Mouse (Mus musculus): Measurements from ENCODE around the gene Wdr78. TPM values are rescaled to one million over a fixed set of nuclear protein-coding genes. Genes with fewer than 3 reads are reported as not detected.
A peak's percentile ranks its signal among the peaks of the same experiment; 100 is the strongest.

Wdr78 gene
- polyA plus RNA-seq, 1 experiment: 0.09 TPM

DNA sequence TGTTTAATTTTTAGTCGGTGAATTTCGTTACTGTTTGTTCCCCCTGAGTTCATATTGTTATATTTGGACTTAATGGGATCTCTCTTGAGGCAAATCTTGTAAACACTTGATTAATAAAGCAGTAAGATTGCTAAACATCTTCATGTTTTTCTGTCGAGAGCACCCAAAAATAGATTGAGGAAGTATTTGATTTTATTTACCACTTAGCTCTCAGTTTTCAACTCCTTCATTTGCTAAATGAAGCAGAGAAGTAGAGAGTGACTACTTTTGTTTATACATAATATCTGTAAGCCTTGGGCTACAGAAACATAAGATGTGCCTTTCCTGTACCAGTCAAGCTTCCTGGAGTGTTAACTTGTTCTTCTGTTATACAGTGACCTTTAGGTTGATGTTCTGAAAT is 6.0 kb upstream of the Wdr78 start:
- no peak for TF ChIP-seq GATA1 (IDR thresholded peaks at IDR 0.05; ENCODE audit: low read length)
- TF ChIP-seq TAL1 (IDR thresholded peaks at IDR 0.05; ENCODE audit: low read length): no peak
- Histone ChIP-seq H3K4me1 (ENCODE audit: control insufficient read depth) (peaks cover 57% of the 10 kb centered on the region), H3K36me3 (ENCODE audit: control insufficient read depth) (peaks cover 54% of the 10 kb centered on the region), H3K9me3 (ENCODE audit: control insufficient read depth, low read length) (no peaks in the 10 kb centered on the region), H3K27me3 (ENCODE audit: control insufficient read depth) (no peaks in the 10 kb centered on the region), H3K4me3 (replicated peaks) (peak overlapping the region; percentile 96)

DNA sequence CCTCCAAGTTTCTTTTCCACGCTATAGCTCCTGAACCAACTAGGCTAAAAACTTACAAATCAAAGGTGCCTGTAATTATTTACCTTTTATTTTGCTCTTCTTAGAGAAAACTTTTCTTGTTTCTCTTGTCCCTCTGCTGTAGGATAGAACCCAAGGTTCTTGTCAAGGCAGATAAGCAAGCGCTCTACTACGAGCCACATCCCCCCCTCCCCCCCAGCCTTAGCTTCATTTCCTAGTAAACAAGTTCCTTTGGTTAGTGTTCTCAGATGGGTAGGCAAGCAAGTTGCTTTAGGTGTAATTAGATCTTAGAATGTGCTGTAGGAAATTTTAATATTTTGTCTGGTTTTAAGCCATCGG is 5.7 kb upstream of the Wdr78 start:
- H3K27me3 ChIP-seq (ENCODE audit: control insufficient read depth): no peaks in the 10 kb centered on the region

GRCm38 (mm10) chr4:103119229-103120027 is 5.1 kb upstream of the Wdr78 start:
- TF ChIP-seq TAL1 (IDR thresholded peaks at IDR 0.05; ENCODE audit: low read length): no peak
- no peak for TF ChIP-seq GATA1 (IDR thresholded peaks at IDR 0.05; ENCODE audit: low read length)
- Histone ChIP-seq H3K4me1 (ENCODE audit: control insufficient read depth) (peaks cover 62% of the 10 kb centered on the region), H3K36me3 (ENCODE audit: control insufficient read depth) (peaks cover 48% of the 10 kb centered on the region), H3K9me3 (ENCODE audit: control insufficient read depth, low read length) (no peaks in the 10 kb centered on the region), H3K4me3 (replicated peaks) (peak overlapping the region; percentile 96), H3K27me3 (ENCODE audit: control insufficient read depth) (no peaks in the 10 kb centered on the region)

More for the DNA sequence above, 5.7 kb upstream of the Wdr78 start:
- TF ChIP-seq TAL1 (IDR thresholded peaks at IDR 0.05; ENCODE audit: low read length): no peak
- TF ChIP-seq GATA1 (IDR thresholded peaks at IDR 0.05; ENCODE audit: low read length): peak; percentile 47
- H3K36me3 ChIP-seq (ENCODE audit: control insufficient read depth): peaks cover 53% of the 10 kb centered on the region
- peak overlapping the region; percentile 96 for H3K4me3 ChIP-seq (replicated peaks)
- no peaks in the 10 kb centered on the region for H3K9me3 ChIP-seq (ENCODE audit: control insufficient read depth, low read length)
- peaks cover 61% of the 10 kb centered on the region for H3K4me1 ChIP-seq (ENCODE audit: control insufficient read depth)

DNA sequence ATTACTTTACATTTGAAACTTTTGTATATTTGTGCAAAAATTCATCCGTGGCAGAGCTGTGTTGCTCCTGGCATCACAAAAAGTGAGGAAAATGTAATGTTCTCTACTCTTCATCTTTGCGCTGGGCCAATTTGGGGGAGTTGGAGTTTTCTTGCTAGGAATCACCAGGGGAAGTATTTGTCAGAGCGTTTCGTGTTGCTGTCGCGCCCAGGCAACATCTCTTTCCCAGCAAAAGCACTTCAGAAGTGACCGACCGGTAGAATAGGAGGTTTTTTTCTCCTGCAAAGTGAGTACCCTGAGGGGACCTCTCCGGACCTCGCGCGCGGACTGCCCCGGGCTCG is 4.5 kb upstream of the Wdr78 start:
- H3K4me3 ChIP-seq (replicated peaks): peak overlapping the region; percentile 96
- H3K36me3 ChIP-seq (ENCODE audit: control insufficient read depth): peaks cover 45% of the 10 kb centered on the region
- H3K4me1 ChIP-seq (ENCODE audit: control insufficient read depth): peaks cover 61% of the 10 kb centered on the region
- TF ChIP-seq TAL1 (IDR thresholded peaks at IDR 0.05; ENCODE audit: low read length) (no peak), GATA1 (IDR thresholded peaks at IDR 0.05; ENCODE audit: low read length) (no peak)
- no peaks in the 10 kb centered on the region for H3K9me3 ChIP-seq (ENCODE audit: control insufficient read depth, low read length)
- H3K27me3 ChIP-seq (ENCODE audit: control insufficient read depth): no peaks in the 10 kb centered on the region

- TF ChIP-seq TAL1 (IDR thresholded peaks at IDR 0.05; ENCODE audit: low read length) (no peak), GATA1 (IDR thresholded peaks at IDR 0.05; ENCODE audit: low read length) (no peak)
- H3K36me3 ChIP-seq (ENCODE audit: control insufficient read depth): peaks cover 38% of the 10 kb centered on the region
- peaks cover 43% of the 10 kb centered on the region for H3K4me1 ChIP-seq (ENCODE audit: control insufficient read depth)
- no peaks in the 10 kb centered on the region for H3K9me3 ChIP-seq (ENCODE audit: control insufficient read depth, low read length)
- no peaks in the 10 kb centered on the region for H3K27me3 ChIP-seq (ENCODE audit: control insufficient read depth)
- H3K4me3 ChIP-seq (replicated peaks): peak overlapping the region; percentile 88
Measured at GRCm38 (mm10) chr4:103113402-103113801, 953 bp downstream of the Wdr78 start.

DNA sequence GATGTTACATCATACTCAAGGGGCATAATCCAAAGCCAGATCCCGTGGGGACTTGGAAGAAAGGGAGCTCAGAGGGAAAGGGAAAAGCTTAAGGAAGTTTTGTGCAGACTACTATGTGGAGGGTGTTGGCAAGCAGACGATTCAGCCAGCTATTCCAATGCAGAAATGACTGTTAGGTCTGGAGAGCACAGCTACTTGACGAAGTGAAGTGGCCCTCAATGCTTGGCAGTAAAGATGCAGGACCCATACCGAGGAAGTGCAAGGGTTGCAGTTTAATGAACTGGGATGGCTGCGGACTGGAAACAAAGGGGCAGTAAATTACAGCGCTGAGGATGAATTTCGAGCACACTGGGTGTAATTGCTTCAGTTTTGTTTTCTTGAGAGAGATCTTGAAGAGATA is 1.7 kb downstream of the Wdr78 start:
- no peak for TF ChIP-seq GATA1 (IDR thresholded peaks at IDR 0.05; ENCODE audit: low read length)
- no peak for TF ChIP-seq TAL1 (IDR thresholded peaks at IDR 0.05; ENCODE audit: low read length)
- peak overlapping the region; percentile 88 for H3K4me3 ChIP-seq (replicated peaks)
- H3K9me3 ChIP-seq (ENCODE audit: control insufficient read depth, low read length): no peaks in the 10 kb centered on the region
- H3K4me1 ChIP-seq (ENCODE audit: control insufficient read depth): peaks cover 40% of the 10 kb centered on the region
- H3K36me3 ChIP-seq (ENCODE audit: control insufficient read depth): peaks cover 42% of the 10 kb centered on the region
- H3K27me3 ChIP-seq (ENCODE audit: control insufficient read depth): no peaks in the 10 kb centered on the region

GRCm38 (mm10) chr4:103098532-103098931 is 15.8 kb downstream of the Wdr78 start:
- Histone ChIP-seq H3K27me3 (ENCODE audit: control insufficient read depth) (no peaks in the 10 kb centered on the region), H3K4me3 (replicated peaks) (no peak overlapping the region), H3K9me3 (ENCODE audit: control insufficient read depth, low read length) (no peaks in the 10 kb centered on the region), H3K4me1 (ENCODE audit: control insufficient read depth) (no peaks in the 10 kb centered on the region), H3K36me3 (ENCODE audit: control insufficient read depth) (no peaks in the 10 kb centered on the region)
- TF ChIP-seq TAL1 (IDR thresholded peaks at IDR 0.05; ENCODE audit: low read length): no peak
- no peak for TF ChIP-seq GATA1 (IDR thresholded peaks at IDR 0.05; ENCODE audit: low read length)

- Histone ChIP-seq H3K36me3 (ENCODE audit: control insufficient read depth) (no peaks in the 10 kb centered on the region), H3K4me1 (ENCODE audit: control insufficient read depth) (no peaks in the 10 kb centered on the region), H3K4me3 (replicated peaks) (no peak overlapping the region), H3K9me3 (ENCODE audit: control insufficient read depth, low read length) (no peaks in the 10 kb centered on the region), H3K27me3 (ENCODE audit: control insufficient read depth) (no peaks in the 10 kb centered on the region)
- no peak for TF ChIP-seq GATA1 (IDR thresholded peaks at IDR 0.05; ENCODE audit: low read length)
- no peak for TF ChIP-seq TAL1 (IDR thresholded peaks at IDR 0.05; ENCODE audit: low read length)
Measured at GRCm38 (mm10) chr4:103095921-103096320, 18.4 kb downstream of the Wdr78 start.

- Histone ChIP-seq H3K27me3 (ENCODE audit: control insufficient read depth) (no peaks in the 10 kb centered on the region), H3K9me3 (ENCODE audit: control insufficient read depth, low read length) (no peaks in the 10 kb centered on the region), H3K36me3 (ENCODE audit: control insufficient read depth) (no peaks in the 10 kb centered on the region), H3K4me1 (ENCODE audit: control insufficient read depth) (no peaks in the 10 kb centered on the region), H3K4me3 (replicated peaks) (no peak overlapping the region)
- TF ChIP-seq GATA1 (IDR thresholded peaks at IDR 0.05; ENCODE audit: low read length) (no peak), TAL1 (IDR thresholded peaks at IDR 0.05; ENCODE audit: low read length) (no peak)
Measured at GRCm38 (mm10) chr4:103085237-103085636, 29.1 kb downstream of the Wdr78 start.

DNA sequence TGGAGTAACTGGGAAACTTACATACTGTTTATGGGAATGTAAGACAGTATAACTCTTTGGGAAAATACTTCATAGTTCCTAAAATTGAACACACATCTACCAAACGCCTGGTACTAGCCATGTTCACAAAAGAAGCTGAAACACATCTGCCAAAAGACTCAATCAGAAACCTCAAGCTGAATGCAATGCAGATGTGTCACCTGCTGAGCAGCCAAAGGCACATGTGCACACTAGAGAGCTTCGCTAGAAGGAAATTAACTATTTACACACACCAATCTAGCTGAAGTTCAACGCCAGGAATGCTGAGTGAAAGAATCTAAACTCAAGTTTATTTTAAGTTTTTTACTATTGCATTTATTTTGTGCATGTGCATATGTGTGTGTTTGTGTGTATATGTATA is 43.7 kb downstream of the Wdr78 start:
- no peaks in the 10 kb centered on the region for H3K4me1 ChIP-seq (ENCODE audit: control insufficient read depth)
- no peak overlapping the region for H3K4me3 ChIP-seq (replicated peaks)
- TF ChIP-seq GATA1 (IDR thresholded peaks at IDR 0.05; ENCODE audit: low read length) (no peak), TAL1 (IDR thresholded peaks at IDR 0.05; ENCODE audit: low read length) (no peak)
- no peaks in the 10 kb centered on the region for H3K27me3 ChIP-seq (ENCODE audit: control insufficient read depth)
- no peaks in the 10 kb centered on the region for H3K36me3 ChIP-seq (ENCODE audit: control insufficient read depth)
- H3K9me3 ChIP-seq (ENCODE audit: control insufficient read depth, low read length): no peaks in the 10 kb centered on the region

Data from erythroblast, embryonic 14.5 days (primary cell).